Mouse (Mus musculus) spleen, postnatal 36 days (tissue): ENCODE measurements around the gene Sipa1l3.

ENCODE experiments used
- DNase-seq, 2 experiments: peaks; one replicate each; pipeline ENCODE4 v3.0.0; 2022; ENCODE audit warnings: low spot score in 2 of 2, mixed read lengths in 1 of 2

The Sipa1l3 gene

GRCm38 (mm10) chr7:29518421-29519210, at the start of gene Sipa1l3:
Gene Sipa1l3 (minus strand): TSS chr7:29518641.
- peak; percentile 95 to 97 for DNase-seq

GRCm38 (mm10) chr7:29563006-29563405, 44.6 kb upstream of the Sipa1l3 start:
- DNase-seq = no peak

- no peak for DNase-seq
Measured at GRCm38 (mm10) chr7:29561046-29561445, 42.6 kb upstream of the Sipa1l3 start.

GRCm38 (mm10) chr7:29559290-29559689, 40.8 kb upstream of the Sipa1l3 start:
- no peak for DNase-seq

- no peak for DNase-seq
Measured at GRCm38 (mm10) chr7:29558744-29559143, 40.3 kb upstream of the Sipa1l3 start.

- no peak for DNase-seq
Measured at GRCm38 (mm10) chr7:29556283-29556682, 37.8 kb upstream of the Sipa1l3 start.

GRCm38 (mm10) chr7:29555521-29555920, 37.1 kb upstream of the Sipa1l3 start:
- DNase-seq = no peak

- DNase-seq = no peak
Measured at GRCm38 (mm10) chr7:29555051-29555450, 36.6 kb upstream of the Sipa1l3 start.

GRCm38 (mm10) chr7:29550691-29551090, 32.2 kb upstream of the Sipa1l3 start:
- DNase-seq = no peak

GRCm38 (mm10) chr7:29541608-29542007, 23.2 kb upstream of the Sipa1l3 start:
- DNase-seq = no peak

- no peak for DNase-seq
Measured at GRCm38 (mm10) chr7:29541186-29541585, 22.7 kb upstream of the Sipa1l3 start.

GRCm38 (mm10) chr7:29540631-29541030, 22.2 kb upstream of the Sipa1l3 start:
- DNase-seq = no peak

GRCm38 (mm10) chr7:29523700-29524099, 5.3 kb upstream of the Sipa1l3 start:
- peak; percentile 34 to 43 for DNase-seq

- peak; percentile 64 to 67 for DNase-seq
Measured at GRCm38 (mm10) chr7:29521841-29522575, 3.6 kb upstream of the Sipa1l3 start.

- DNase-seq = no peak
Measured at GRCm38 (mm10) chr7:29521365-29521764, 2.9 kb upstream of the Sipa1l3 start.

- DNase-seq = no peak
Measured at GRCm38 (mm10) chr7:29520794-29521193, 2.4 kb upstream of the Sipa1l3 start.

- DNase-seq = no peak
Measured at GRCm38 (mm10) chr7:29519211-29519550, 740 bp upstream of the Sipa1l3 start.

GRCm38 (mm10) chr7:29518054-29518420, 404 bp downstream of the Sipa1l3 start:
- no peak for DNase-seq

GRCm38 (mm10) chr7:29517178-29517577, 1.3 kb downstream of the Sipa1l3 start:
- DNase-seq = no peak

- no peak for DNase-seq
Measured at GRCm38 (mm10) chr7:29515652-29516051, 2.8 kb downstream of the Sipa1l3 start.

- DNase-seq = no peak
Measured at GRCm38 (mm10) chr7:29512729-29513128, 5.7 kb downstream of the Sipa1l3 start.

- DNase-seq = no peak
Measured at GRCm38 (mm10) chr7:29511598-29512275, 6.7 kb downstream of the Sipa1l3 start.

GRCm38 (mm10) chr7:29508522-29508921, 9.9 kb downstream of the Sipa1l3 start:
- no peak for DNase-seq
